Mouse (Mus musculus) neutrophil, adult 59 days (primary cell): ENCODE results near the gene Olfr486. TPM values are rescaled to one million over a fixed set of nuclear protein-coding genes. Genes with fewer than 3 reads are reported as not detected.

Source experiments
- total RNA-seq, 2 experiments: library from RNA; stranded (reverse); gene quantifications; 1 replicate in 1 of 2; 2 replicates in 1 of 2; pipeline ENCODE4 v1.2.4; 2023

The Olfr486 gene
- not detected for total RNA-seq

GRCm38 (mm10) chr7:108172642-108173041 is at the start of gene Olfr486:
TSS of gene Olfr486 (minus strand) at chr7:108172742.

GRCm38 (mm10) chr7:108214536-108214935 is 42.0 kb upstream of the Olfr486 start, which contains the start of gene Olfr487:
TSS of gene Olfr487 (minus strand) at chr7:108214636.

DNA sequence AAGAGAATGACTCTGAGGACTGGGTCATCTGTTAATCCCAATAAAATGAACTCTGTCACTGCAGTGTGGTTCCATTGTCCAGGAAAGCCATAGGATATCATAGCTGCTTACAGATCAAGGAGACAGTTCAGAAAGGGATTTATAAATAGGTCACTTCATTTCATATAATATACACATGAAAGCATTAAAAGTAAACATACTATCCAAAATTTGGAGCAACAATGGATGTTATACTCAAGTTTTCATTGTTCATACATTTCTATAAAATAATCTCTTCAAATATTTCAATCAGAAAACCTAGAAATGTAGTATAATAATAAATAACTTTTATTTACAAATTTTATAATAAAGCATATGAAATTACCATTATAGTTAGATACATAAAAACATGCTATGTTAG is 12.8 kb downstream of the Olfr486 start, which contains the start of gene Olfr485:
TSS of gene Olfr485 (minus strand) at position 101 of the 400 bp plus-strand sequence.

DNA sequence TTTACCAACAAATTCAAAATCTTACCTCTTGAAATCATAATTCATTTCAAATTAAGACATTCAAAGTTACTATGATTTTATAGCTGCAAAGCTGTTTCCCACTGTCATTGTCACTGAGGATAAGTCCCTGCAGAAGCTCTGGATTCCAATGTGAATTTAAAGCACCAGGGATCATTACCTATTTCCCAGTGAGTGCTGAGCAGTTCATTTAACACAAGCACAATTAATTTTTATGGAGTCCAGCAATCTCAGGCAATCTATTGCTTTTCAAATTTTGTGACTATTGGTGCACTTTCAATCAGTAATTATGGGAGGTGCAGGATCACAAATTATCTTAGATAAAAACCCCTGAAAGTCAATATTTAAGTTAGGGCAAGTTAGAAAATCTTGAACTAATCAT is 45.2 kb downstream of the Olfr486 start, which contains the start of gene Olfr484:
TSS of gene Olfr484 (minus strand) at position 101 of the 400 bp plus-strand sequence.

Other genes with a start within 250 kb of the Olfr486 start
- not detected for gene Olfr473, start 242.3 kb downstream of the Olfr486 start, total RNA-seq
- not detected for gene Olfr474, start 218.1 kb downstream of the Olfr486 start, total RNA-seq
- not detected for gene Olfr476, start 207.9 kb downstream of the Olfr486 start, total RNA-seq
- not detected for gene Olfr477, start 186.0 kb downstream of the Olfr486 start, total RNA-seq
- not detected for gene Olfr478, start 138.8 kb downstream of the Olfr486 start, total RNA-seq
- gene Olfr479, start 122.0 kb downstream of the Olfr486 start, total RNA-seq, result not detected
- not detected for gene Olfr480, start 105.4 kb downstream of the Olfr486 start, total RNA-seq
- not detected for gene Olfr481, start 92.9 kb downstream of the Olfr486 start, total RNA-seq
- gene Olfr482, start 75.2 kb downstream of the Olfr486 start, total RNA-seq, result 1 to 10 TPM; 1.0 to 1.7 TPM
- not detected for gene Olfr483, start 71.9 kb downstream of the Olfr486 start, total RNA-seq
- gene Olfr484, start 45.3 kb downstream of the Olfr486 start, total RNA-seq, result not detected
- not detected for gene Olfr485, start 12.9 kb downstream of the Olfr486 start, total RNA-seq
- not detected for gene Olfr487, start 41.9 kb upstream of the Olfr486 start, total RNA-seq
- gene Olfr488, start 85.6 kb upstream of the Olfr486 start, total RNA-seq, result not detected
- not detected for gene Olfr490, start 116.2 kb upstream of the Olfr486 start, total RNA-seq
- gene Olfr491, start 140.7 kb upstream of the Olfr486 start, total RNA-seq, result not detected
- not detected for gene Olfr492, start 150.9 kb upstream of the Olfr486 start, total RNA-seq
- gene Olfr493, start 174.2 kb upstream of the Olfr486 start, total RNA-seq, result not detected
- gene Olfr494, start 192.6 kb upstream of the Olfr486 start, total RNA-seq, result not detected
- not detected for gene Olfr495, start 220.4 kb upstream of the Olfr486 start, total RNA-seq
- not detected for gene Olfr497, start 247.7 kb upstream of the Olfr486 start, total RNA-seq